Mouse (Mus musculus) gastrocnemius, postnatal 14 days (tissue): ENCODE results near the gene Ace. TPM values are rescaled to one million over a fixed set of nuclear protein-coding genes. Genes with fewer than 3 reads are reported as not detected.

Experiments
- DNase-seq: peaks from one replicate; pipeline ENCODE4 v3.0.0; 2021; ENCODE audit warnings: mixed read lengths
- intact Hi-C: fragments of 180-260 bp; cut with DNase I; formaldehyde crosslinking; loops from one replicate; pipeline ENCODE4 v1.15.1; 2025; ENCODE audit warnings: low total_unique reads
- total RNA-seq, 2 experiments: library from RNA; stranded (reverse); gene quantifications; 2 replicates each; pipeline ENCODE4 v1.2.3; 2021

Ace gene
- total RNA-seq, 2 experiments from 2014 or later, result 46.2 to 48.3 TPM

DNA sequence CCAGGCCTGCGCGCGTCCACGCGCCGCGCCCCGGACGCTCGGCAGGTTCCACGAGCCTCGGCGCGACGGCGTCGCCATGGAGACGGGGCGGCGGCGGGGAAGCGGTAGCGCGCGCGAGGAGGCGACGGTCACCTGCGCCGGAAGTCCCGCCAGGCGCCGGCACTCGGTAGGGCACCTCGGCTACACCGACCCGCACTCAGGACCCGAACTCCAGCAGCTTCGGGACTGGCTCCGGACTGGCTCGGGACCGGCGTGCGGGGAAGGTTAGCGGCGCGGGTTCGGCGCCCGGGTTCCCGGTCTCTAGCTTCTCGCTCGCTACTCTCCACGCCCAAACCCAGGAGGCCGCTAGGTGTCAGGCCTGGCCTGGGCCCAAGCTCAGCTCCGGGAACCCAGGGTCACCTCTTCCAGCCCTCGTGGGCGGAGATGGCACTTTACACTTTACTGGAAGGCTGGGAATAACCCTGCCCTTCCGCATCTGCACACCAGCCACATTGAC, 23.6 kb upstream of the Ace start:
- intact Hi-C loops, result no loop called here
- peak; percentile 56 for DNase-seq

DNA sequence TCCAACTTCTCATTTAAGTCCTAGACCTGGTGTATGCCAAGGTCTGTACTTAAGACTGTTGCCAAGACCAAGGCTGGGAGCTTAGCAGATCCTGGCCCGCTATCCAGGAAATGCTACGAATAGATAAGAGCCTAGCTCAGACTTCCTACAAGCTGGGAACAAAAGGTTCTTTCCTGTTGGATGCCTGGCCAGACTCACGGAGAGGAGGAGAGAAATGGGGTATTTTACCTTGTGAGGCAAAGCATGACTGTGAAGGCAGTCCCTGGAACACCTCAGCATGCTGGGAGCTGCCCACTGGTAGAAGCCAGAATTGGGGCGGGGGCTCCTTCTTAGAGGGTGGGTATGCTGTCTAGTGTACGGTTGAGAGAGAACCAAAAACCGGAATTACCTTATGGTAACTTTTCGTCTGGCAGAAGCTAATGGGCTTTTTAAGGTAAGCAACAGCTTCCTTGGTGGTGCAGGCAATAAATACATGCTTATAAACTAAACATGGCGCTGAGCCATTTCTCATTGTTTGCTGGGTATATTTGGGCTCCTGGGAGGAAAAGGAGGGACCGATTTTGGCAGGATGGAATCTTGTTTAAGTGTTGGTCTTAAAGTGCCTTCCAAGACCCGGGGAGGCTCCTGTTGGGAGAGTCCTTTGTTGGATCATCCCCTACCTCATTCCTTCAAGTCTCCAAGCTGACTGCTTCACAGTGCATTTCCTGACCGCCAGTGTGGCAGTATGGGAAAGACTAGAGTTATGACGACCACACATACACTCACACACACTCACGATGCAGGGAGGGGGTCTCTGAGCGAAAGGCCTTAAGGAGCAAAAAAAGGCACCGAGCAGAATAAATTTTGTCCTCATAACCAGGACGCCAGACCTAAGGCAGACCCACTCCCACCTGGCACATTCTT, 22.7 kb upstream of the Ace start:
- no peak for DNase-seq
- intact Hi-C loops, result no loop called here

DNA sequence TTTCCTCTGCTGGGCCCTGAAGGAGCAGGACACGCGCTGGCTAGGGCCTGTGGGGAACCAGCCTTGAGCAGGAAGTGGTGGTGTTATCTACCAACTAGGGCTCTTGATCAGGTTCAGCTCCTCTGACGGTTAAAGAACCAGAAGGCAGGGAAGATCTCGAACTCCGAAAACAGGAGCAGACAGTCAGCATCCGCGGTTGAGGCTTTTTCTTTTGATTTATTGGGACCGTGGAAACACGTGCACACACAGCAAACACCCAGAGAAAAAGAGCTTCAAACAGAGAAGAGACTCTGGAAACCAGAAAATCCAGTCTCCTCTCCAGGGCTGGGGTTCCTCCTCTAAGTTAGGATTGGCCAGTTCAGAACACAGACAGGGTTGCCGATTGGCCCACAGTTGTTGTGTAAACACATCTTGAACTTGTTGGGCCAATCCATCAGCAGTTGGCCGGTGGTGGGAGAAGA, 21.0 kb upstream of the Ace start:
- intact Hi-C loops, result no loop called here
- no peak for DNase-seq

DNA sequence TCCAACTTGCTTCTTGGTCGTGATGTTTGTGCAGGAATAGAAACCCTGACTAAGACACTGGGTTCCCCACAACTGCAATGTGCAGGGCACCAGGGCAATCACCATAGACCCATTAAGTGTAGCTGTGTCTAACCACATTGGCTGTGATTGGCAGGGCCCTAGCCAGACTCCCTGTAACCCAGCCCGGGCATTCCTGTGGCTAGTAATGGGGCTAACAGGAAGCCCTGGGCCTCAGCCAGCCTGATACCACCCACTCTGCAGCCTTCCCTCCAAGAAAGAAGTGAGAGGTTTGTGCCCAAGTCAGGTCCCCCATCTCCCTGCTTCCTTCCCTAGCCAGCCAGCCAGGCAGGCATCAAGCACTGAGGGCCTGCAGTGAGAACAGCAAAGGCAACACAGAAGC, 19.5 kb upstream of the Ace start:
- intact Hi-C loops, result no loop called here
- no peak for DNase-seq

DNA sequence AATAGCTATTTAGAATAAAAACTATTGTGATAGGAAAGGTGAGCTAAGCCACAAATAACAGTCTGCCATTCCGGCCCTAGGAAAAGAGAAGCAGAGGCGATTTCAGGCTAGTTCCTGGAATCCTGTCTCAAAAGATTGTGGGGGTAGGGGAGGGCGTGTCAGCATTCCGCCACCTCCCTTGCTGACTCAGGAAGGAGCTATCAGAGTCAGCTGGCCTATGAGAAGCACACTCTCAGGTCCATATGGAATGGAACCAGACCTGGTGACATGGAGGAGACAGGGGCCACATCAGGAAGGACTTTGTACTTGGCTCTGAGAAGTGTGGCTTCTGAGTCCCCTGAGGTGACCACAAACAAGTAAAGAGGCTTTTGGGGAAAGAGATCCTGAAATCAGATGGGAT, 17.2 kb upstream of the Ace start:
- intact Hi-C loops, result no loop called here
- no peak for DNase-seq

DNA sequence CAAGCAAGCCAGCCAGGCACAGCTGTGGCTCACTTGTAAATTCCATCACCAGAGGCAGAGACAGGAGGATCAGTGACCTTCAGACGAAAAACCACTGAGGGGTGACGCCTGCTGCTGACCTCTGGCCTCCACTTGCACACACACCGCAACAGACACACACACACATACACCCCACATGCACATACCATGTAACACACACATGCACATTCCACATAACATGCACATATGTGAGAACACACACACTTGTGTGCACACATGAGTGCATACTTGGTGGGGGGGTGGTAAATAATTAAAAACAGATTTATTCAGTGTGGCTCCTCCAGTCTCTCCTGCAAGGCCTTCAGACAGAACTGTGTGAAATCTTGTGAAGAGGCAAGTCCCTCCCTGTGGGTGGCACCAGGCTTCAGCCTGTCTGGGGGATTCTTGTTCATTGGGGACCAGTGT, 16.1 kb upstream of the Ace start:
- intact Hi-C loops, result no loop called here
- DNase-seq, result no peak

DNA sequence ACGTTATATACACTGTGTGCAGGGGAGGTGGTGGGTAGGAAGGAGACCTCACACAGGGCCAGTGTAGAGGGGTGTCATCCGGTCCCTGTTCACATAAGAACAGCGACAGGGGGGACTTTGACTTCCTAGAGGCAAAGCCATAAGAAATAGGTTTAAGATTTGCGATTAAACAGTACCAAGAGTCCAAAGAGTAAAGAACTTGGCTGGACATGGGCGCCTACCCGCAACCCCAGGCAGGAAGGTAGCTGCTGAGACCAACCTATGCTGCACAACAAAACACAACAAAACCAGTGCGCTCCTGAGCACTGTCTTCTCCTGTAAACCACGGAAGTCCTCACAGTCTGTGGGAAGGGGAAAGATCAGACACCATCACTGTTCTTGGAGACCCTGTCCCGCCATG, 15.6 kb upstream of the Ace start:
- intact Hi-C loops, result no loop called here
- no peak for DNase-seq

DNA sequence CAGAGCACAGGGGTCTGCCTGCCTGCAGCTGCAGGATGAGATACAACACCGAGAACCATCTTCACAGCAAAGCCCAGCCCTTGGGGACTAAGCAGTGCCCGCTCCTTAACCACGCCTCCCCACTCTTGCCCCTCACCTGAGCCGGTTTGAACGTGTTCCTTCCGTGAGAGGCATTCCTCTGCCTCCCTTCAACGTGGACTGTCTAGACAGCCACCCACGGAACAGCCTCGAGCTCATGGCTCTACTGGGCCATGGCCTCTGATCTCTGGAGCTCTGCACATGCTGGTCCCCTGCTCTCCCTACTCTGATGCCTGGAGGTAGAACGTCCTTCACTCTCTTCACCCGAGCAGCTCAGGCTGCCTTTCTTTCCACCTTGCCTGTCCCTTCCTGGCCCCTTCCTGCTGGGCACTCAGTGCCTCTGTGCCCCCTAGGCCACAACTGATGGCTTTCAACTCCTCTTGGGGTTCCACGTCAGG, 14.8 kb upstream of the Ace start, which contains the start of gene Cyb561:
Gene Cyb561, minus strand, starts transcription at position 426 of the 476 bp plus-strand sequence.
- intact Hi-C loops, result no loop called here
- no peak for DNase-seq

DNA sequence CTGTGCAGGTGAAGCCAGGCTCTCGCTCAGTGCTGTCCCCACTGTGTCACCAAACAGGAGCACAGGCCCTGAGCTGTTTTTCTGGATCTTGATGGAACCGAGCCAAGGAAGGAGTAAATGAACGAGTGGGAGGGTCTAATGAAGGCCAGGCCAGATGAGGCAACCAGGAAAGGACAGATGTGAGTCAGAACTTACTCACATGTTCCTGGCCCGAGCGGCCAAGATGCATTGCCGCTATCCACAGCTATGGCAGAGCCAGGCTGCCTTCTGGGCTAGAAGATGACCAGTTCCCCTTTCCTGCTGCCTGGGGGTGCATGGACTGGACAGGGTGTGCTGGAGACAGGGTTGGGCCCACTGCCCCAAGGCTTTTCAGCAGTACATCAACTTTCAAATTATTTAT, 14.3 kb upstream of the Ace start:
- peak; percentile 58 for DNase-seq
- intact Hi-C loops, result no loop called here

DNA sequence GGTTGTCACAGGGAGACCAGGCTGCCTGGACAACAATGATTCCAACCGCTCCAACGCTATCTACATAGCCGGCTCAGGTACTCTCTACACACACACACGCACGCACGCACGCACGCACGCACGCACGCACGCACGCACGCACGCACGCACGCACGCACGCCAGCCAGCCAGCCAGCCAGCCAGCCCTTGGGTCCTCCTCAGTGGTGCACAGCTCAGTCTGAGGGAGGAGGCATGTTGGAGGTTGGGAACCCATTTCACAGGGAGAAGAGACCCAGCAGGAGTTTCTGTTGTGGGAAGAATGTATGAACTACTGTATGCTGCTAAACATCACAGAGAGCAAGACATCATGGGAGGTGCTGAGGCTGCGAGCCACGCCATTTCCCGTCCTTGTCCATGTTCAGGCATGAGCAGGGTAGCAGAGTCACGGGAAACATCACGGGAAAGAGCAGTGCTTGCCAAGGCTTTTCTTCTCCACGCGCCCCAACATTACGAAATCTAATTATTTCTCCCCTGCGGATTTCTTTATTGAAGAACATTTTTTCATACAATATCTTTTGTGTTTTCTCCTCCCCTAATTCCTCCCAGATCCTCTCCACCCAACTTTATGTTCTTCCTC, 11.8 kb upstream of the Ace start:
- DNase-seq, result no peak
- intact Hi-C loops, result no loop called here

DNA sequence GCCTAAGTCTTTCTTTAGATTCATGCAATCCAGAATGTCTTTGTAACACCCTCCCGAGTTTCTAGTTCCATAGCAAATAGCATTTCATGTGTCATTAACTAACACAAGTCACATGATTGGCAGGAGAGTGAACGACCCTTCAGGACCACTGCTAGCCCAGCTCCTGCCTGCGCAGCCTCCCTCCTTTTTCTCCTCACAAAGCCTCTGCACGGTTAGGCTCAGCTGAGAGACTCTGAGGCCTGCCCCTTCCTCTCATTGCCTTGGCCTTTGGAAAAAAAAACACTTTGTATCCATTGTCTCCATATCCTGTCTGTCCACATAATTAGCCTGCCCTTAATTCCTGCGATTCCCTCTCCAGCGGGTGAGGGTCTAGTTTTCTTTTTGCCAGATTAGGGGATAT, 10.2 kb upstream of the Ace start:
- no peak for DNase-seq
- intact Hi-C loops, result no loop called here

DNA sequence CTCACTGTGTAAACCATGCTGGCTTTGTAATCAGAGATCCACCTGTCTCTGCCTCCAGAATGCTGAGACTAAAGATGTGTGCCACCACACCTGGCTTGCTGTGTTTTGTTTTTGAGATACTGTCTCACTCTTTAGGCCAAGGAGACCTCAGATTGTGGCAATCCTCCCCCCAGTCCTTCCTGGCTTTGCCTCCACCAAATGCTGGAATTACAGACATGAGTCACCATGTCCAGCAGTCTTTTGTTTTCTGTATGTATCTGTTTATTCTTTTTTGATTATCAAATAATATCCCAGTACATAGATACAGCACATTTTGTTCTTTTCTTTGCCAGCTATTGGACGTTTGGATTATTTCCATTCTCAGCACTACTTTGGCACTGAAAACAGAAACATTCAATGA, 9.2 kb upstream of the Ace start:
- DNase-seq, result no peak
- intact Hi-C loops, result no loop called here

DNA sequence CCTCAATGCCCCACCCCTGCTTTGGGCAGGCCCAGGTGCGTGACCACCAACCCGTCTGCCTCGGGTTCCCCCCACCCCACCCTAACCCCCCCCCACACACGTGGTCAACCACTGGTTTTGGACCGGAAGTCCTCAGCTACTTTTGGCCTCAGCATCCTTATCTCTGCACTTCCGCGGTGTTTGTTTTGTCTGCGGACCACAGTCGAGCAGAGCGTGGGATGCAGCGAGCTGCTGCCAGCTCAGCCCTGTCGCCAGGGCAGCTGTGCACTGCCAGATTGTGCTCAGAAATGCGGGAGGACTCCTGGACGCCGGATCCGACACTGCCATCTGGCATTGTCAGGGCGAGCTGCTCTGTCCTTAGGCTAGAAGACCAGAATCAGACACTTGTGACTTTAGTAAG, 8.4 kb upstream of the Ace start:
- intact Hi-C loops, result no loop called here
- DNase-seq, result no peak

DNA sequence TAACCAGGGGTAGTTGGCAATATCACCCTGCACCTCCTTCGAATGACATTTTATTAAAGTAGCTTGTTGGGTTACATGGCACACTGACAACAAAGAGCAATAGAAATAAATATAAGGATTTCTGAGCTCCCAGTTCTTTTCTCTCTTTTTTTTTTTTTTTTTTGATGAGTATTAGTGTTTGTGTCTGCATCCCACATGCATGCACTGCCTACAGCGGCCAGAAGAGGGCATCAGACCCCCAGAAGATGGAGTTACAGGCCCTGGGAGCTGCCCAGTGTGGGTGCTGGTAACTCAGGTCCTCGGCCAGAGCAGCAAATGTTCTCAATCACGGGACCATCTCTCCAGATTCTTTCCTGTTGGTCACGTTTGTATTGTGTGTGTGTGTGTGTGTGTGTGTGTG, 3.1 kb upstream of the Ace start:
- no peak for DNase-seq
- intact Hi-C loops, result no loop called here

DNA sequence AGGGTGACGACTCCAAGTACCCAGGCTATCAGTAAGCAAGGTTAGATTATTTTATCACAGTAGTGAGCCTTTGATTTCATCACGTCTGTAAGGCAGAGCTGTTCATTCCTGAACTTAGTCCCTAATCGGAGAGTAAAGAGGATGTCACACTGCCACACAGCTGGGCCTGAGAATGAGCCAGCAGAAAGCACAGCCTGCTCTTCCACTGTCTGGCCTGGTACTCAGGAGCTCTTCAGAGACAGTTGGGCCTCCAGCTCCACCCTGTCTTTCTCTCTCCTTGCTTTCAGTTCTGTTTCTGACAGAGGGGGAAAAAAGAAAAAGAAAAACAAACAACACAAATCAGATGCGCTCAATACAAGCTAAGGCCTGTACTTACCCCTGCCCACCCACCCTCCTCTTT, 1.5 kb upstream of the Ace start:
- intact Hi-C loops, result no loop called here
- no peak for DNase-seq

DNA sequence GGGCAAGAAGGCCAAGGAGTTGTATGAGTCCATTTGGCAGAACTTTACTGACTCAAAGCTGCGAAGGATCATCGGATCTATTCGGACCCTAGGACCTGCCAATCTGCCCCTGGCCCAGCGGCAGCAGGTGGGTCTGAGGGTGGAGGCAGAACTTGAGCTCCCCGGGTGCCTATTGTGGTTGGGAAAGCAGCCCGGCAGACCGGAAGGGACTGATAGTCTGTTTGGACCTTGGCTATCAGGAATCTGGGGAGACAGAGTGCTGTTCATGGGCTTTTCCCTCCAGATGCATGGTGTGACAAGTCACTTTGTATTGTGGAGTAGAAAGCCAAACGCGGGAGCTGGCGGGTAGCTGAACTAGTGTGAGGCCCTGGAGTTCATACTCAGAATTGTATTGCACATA, 1.2 kb downstream of the Ace start:
- intact Hi-C loops, result no loop called here
- DNase-seq, result no peak

DNA sequence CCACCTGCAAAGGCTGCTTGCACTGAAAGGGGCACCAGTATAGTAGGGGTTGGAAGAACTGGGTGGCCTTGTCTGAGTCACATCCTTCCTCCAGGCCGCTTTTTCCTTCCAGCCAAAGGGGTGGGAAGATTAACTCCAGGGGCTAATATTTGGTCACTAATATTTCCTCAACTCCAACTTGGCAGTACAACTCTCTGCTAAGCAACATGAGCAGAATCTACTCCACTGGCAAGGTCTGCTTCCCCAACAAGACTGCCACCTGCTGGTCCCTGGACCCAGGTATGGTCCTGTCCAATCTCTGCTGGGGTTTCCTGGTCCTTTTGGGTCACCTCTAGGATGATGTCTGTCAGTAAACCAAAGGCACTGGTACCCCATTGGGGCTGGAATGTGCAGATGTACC, 1.8 kb downstream of the Ace start:
- intact Hi-C loops, result no loop called here
- DNase-seq, result peak; percentile 70

DNA sequence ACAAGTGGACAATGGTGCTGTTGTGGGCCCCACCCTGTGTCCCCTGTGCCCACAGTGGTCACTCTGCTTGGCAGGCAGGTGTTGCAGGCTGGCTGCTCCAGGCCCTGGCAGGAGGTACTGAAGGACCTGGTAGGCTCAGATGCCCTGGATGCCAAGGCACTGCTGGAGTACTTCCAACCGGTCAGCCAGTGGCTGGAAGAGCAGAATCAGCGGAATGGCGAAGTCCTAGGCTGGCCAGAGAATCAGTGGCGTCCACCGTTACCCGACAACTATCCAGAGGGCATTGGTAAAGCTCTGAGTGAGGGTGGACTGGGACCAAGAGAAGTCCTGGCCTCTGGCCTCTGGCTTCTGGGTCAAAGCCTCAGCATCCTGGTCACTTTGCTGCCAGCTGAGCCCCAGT, 6.8 kb downstream of the Ace start:
- DNase-seq, result peak; percentile 70
- intact Hi-C loops, result no loop called here

DNA sequence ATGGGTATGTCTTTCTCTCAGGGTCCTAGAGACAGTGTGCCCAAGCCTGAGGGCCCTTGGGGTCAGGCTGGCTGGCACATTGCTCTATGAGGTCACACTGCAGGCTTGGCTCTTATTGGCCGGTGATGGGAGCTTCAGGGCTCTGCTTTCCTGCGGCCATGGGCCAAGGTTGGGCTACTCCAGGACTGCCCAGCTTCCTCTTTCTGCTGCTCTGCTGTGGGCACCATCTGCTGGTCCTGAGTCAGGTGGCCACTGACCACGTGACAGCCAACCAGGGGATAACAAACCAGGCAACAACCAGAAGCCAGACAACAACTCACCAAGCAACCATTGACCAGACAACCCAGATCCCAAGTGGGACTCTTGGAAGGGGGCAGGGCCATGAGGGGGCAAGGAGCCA, 7.3 kb downstream of the Ace start:
- intact Hi-C loops, result no loop called here
- no peak for DNase-seq

DNA sequence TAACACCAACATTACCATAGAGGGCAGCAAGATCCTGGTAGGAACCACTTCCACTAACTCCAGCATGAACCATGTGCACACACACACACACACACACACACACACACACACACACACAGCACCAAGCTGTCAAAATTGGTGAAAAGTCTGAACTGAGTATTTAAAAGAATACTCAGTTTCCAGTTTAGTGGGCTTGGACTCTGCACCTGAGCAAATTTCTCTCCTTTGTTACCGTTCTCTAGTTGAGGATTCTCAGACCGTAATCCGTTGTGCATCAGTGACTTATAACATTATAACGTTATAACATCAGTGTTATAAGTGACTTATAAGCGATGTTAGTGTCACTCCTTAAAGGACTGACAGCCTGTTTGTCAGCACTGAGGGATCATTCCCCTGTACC, 7.9 kb downstream of the Ace start:
- intact Hi-C loops, result no loop called here
- no peak for DNase-seq

DNA sequence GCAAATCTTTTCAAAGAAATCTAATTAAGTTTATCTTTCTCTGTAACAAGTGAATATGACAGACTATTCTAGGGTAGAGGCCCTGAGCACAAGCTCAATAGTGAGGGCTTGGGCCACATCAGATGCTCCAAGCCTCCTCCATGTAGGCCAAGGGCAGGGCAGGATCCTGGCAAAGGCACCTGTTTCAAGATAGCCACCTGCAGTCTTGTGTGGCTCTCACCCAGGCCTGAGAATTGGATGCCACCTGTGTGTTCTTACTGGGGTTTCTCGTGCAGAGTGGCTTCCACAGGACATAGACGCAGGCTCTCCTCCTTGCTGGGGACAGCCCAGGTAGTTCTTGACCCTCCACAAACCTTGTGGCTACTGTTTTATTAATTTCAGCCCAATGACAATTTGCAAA, 10.5 kb downstream of the Ace start:
- intact Hi-C loops, result no loop called here
- DNase-seq, result no peak
